Mouse (Mus musculus) heart, embryonic 14.5 days (tissue): Measurements from ENCODE around the gene Ino80b. TPM values are rescaled to one million over a fixed set of nuclear protein-coding genes. Genes with fewer than 3 reads are reported as not detected.

Source experiments
- ATAC-seq: fragments of 200-750 bp; cut with Nextera tagmentation; 2 replicates; pipeline ENCODE4 v1.8.0; 2017; ENCODE audit warnings: low read depth, moderate TSS enrichment; ENCODE audit not compliant: insufficient number of reproducible peaks, insufficient read depth, low FRiP score
- H3K27ac ChIP-seq, 2 experiments: fragments of 200-500 bp in 1 of 2; fragments of 300-500 bp in 1 of 2; sonication (generic) in 1 of 2; replicated peaks in 1 of 2; 2 replicates each; pipeline ENCODE4 v1.5.1; 2012 to 2014; ENCODE audit warnings: low read depth in 2 of 2, low read length in 2 of 2, control low read depth in 1 of 2, mild to moderate bottlenecking in 1 of 2, mixed read lengths in 1 of 2; ENCODE audit not compliant: control insufficient read depth in 1 of 2, insufficient read depth in 1 of 2
- H3K27me3 ChIP-seq: fragments of 300-500 bp; sonication (generic); 2 replicates; pipeline ENCODE4 v1.6.1; 2014; ENCODE audit warnings: mild to moderate bottlenecking, low read length, control low read depth; ENCODE audit not compliant: control insufficient read depth, insufficient read depth
- H3K36me3 ChIP-seq: fragments of 300-500 bp; sonication (generic); 2 replicates; pipeline ENCODE4 v1.6.1; 2014; ENCODE audit warnings: mild to moderate bottlenecking, control low read depth, low read length, mixed read lengths; ENCODE audit not compliant: control insufficient read depth, insufficient read depth
- H3K4me1 ChIP-seq, 2 experiments: fragments of 200-500 bp in 1 of 2; fragments of 300-500 bp in 1 of 2; sonication (generic) in 1 of 2; 2 replicates each; pipeline ENCODE4 v1.6.1; 2012 to 2014; ENCODE audit warnings: low read length in 2 of 2, control low read depth in 1 of 2, mixed read lengths in 1 of 2; ENCODE audit not compliant: control insufficient read depth in 2 of 2, insufficient read depth in 2 of 2
- H3K4me2 ChIP-seq: fragments of 300-500 bp; sonication (generic); 2 replicates; pipeline ENCODE4 v1.6.1; 2014; ENCODE audit warnings: mild to moderate bottlenecking, low read length
- H3K4me3 ChIP-seq, 2 experiments: fragments of 200-500 bp in 1 of 2; fragments of 300-500 bp in 1 of 2; sonication (generic) in 1 of 2; 2 replicates each; pipeline ENCODE4 v1.5.1; 2012 to 2014; ENCODE audit warnings: low read length in 2 of 2, mild to moderate bottlenecking in 2 of 2, control low read depth in 1 of 2, low read depth in 1 of 2, moderate library complexity in 1 of 2; ENCODE audit not compliant: control insufficient read depth in 1 of 2, insufficient read depth in 1 of 2
- H3K9ac ChIP-seq: fragments of 300-500 bp; sonication (generic); 2 replicates; pipeline ENCODE4 v1.6.1; 2014; ENCODE audit warnings: mild to moderate bottlenecking, low read length
- H3K9me3 ChIP-seq: fragments of 300-500 bp; sonication (generic); 2 replicates; pipeline ENCODE4 v1.6.1; 2016; ENCODE audit warnings: low read length, control low read depth; ENCODE audit not compliant: control insufficient read depth
- WGBS: fragments of 180-500 bp; shearing (Covaris S2); extraction: QIAGEN DNeasy Blood & Tissue Kit; methylation state at CpG from one replicate; pipeline ENCODE4 v1.1.7; 2014; 5-methylcytosine and 5-hydroxymethylcytosine counted together
- polyA plus RNA-seq: library from polyadenylated mRNA; unstranded; fragments of >200 nt; fragmentation: Nextera tagmentation; extraction: Ambion mirVana; gene quantifications from 2 replicates; pipeline ENCODE4 v1.2.1, GENCODE M21; 2014

Gene Ino80b
- polyA plus RNA-seq, 1 experiment from 2014 or later, result 11.3 TPM

DNA sequence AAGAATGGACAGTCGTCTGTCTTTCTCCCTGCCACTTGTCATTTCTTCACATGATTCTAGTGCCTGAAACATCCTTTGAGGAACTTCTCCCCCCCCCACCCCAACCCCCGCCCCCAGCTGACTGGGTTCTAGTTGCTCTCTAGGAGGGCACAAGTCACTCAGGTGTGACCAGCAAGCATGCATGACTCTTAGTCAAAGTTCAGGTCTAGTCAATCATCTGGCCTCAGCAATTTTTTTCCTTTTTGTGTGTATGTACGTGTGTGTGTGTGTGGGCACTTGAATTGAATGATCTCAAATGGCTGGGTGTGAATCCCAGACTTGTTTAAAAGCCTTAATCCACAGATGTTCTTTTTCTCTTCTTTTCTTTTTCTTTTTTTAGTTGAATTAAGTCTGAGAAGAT, 9.0 kb upstream of the Ino80b start:
- H3K4me2 ChIP-seq, result no peak overlapping the region
- ATAC-seq, result no peak
- H3K9ac ChIP-seq, result no peak overlapping the region
- H3K27me3 ChIP-seq, result no peaks in the 10 kb centered on the region
- H3K27ac ChIP-seq, result no peak overlapping the region
- 67% methylated on average over 3 of the region's 3 CpGs for WGBS
- no peaks in the 10 kb centered on the region for H3K36me3 ChIP-seq
- H3K4me1 ChIP-seq, result peaks cover 14 to 24% of the 10 kb centered on the region in 2 experiments
- no peak overlapping the region for H3K4me3 ChIP-seq
- no peaks in the 10 kb centered on the region for H3K9me3 ChIP-seq

DNA sequence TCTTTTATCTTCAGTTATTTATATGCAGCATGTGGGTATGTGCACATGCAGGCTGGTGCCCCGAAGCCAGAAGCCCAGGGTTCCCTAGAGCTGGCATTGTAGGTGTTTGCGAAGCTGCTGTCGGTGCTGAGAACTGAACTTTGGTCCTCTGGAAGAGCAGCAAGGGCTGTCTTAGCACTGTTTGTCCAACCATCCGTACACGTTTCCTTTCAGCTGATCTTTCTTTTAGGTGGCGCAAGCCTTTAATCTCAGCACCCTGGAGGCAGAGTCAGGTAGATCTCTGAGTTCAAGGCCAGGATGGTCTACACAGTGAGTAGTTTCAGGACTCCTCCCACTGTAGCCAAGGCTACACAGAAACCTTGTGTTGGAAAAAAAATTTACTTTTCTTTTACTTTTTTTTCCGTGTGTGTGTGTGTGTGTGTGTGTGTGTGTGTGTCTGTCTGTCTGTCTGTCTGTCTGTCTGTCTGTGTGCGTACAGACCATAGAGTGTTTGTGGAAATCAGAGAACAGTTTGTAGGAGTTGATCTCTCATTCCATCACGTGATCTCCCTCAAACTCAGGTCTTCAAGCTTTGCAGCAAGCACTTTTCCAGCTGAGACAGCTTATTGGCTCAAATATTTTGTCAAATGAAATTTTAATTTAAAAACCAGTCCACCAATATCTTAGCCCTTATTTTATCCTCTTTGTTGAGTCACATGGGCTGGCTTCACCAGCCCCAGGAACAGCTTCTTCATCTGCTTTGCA, 7.1 kb upstream of the Ino80b start:
- 77% methylated on average over 9 of the region's 9 CpGs for WGBS
- no peak for ATAC-seq

DNA sequence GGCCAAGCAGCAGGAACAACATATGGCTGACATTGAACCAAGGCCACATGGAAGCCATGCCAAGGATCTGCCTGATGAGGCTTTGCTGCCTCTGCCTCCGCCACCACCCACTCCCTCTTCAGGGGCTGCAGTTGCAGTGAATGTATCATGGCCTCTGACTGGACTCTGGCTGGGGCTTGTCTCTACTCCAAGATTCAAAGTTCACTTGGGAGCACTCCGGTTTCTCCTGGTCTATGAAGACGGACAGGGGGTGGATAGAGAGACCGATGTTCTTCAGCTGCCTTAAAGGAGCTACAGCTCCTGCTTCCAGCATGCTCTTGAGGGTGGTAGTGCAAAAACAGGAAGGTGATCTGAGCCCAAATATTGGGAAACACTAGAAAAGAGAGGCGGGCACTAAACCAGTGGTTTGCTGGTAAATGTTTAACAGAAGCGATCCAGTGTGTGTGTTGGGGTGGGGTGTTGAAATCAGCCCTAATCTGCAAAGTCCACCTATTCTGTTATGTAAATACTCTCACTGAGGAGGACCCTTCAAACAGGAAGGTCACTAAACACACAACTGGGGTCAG, 6.3 kb upstream of the Ino80b start:
- H3K36me3 ChIP-seq, result no peaks in the 10 kb centered on the region
- no peaks in the 10 kb centered on the region for H3K9me3 ChIP-seq
- no peak overlapping the region for H3K4me3 ChIP-seq
- WGBS, result 72% methylated on average over 6 of the region's 6 CpGs
- H3K4me2 ChIP-seq, result no peak overlapping the region
- ATAC-seq, result no peak
- peaks cover 10% of the 10 kb centered on the region in 2 experiments; a peak in 3 of 4 replicates for H3K4me1 ChIP-seq
- H3K27me3 ChIP-seq, result no peaks in the 10 kb centered on the region
- H3K27ac ChIP-seq, result no peak overlapping the region
- H3K9ac ChIP-seq, result no peak overlapping the region

More for the DNA sequence above, 7.1 kb upstream of the Ino80b start:
- no peak overlapping the region for H3K9ac ChIP-seq
- no peak overlapping the region for H3K4me3 ChIP-seq
- H3K27ac ChIP-seq, result no peak overlapping the region
- H3K9me3 ChIP-seq, result no peaks in the 10 kb centered on the region
- peaks cover 10 to 12% of the 10 kb centered on the region in 2 experiments; a peak in 3 of 4 replicates for H3K4me1 ChIP-seq
- H3K4me2 ChIP-seq, result no peak overlapping the region
- no peaks in the 10 kb centered on the region for H3K27me3 ChIP-seq
- no peaks in the 10 kb centered on the region for H3K36me3 ChIP-seq

DNA sequence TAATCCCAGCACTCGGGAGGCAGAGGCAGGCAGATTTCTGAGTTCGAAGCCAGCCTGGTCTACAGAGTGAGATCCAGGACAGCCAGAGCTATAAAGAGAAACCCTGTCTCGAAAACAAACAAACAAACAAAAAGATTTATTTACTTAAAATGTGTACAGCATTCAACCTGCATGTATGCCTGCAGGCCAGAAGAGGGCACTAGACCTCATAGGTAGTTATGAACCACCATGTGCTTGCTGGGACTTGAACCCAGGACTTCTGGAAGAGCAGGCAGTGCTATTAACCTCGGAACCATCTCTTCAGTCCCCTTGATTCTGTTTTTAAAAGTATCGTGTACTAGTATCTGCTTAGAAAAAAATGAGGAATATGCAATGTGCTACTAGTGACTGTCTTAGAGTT, 2.2 kb upstream of the Ino80b start:
- Histone ChIP-seq H3K4me1 (peaks cover 9 to 16% of the 10 kb centered on the region in 2 experiments), H3K9ac (no peak overlapping the region), H3K27me3 (no peaks in the 10 kb centered on the region), H3K36me3 (0 out of 2 replicates have a peak, but pooled peaks cover 6% of the 10 kb centered on the region), H3K4me2 (no peak overlapping the region), H3K4me3 (no peak overlapping the region), H3K9me3 (no peaks in the 10 kb centered on the region), H3K27ac (no peak overlapping the region)
- 93% methylated on average over 5 of the region's 5 CpGs for WGBS
- no peak for ATAC-seq

DNA sequence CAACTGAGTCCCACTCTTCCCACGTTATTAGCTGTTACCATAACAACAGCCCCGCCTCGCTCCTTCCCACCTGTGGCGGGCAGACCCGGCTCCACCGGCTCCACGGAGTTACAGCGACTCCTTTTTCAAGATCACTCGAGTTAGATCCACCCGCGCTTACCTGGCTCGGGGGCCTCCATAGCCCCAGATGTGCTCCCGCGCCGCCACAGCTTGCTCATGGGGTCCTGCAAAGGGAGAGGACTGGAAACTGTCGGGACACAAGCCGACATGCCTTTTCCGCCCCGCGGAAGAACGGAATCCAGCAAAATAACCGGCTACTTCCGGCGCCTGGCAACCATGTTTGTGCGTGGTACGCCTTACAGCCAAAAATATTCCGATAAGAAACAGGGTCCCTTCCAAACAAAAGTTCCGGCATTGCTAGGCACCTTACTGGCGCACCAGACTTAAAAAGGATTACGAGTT, 349 bp downstream of the Ino80b start:
- Histone ChIP-seq H3K36me3 (0 out of 2 replicates have a peak, but pooled peaks cover 6% of the 10 kb centered on the region), H3K4me2 (peak overlapping the region; percentile 88), H3K27me3 (no peaks in the 10 kb centered on the region), H3K9ac (peak overlapping the region; percentile 81), H3K9me3 (no peaks in the 10 kb centered on the region), H3K4me3 (peak overlapping the region; percentile 69 to 80), H3K4me1 (peaks cover 20 to 30% of the 10 kb centered on the region in 2 experiments), H3K27ac (0 out of 4 replicates have a peak overlapping the region, but pooled peaks of 1 of the 2 experiments have one; percentile 46)
- ATAC-seq, result no peak
- under 1% methylated on average over 30 of the region's 30 CpGs for WGBS

DNA sequence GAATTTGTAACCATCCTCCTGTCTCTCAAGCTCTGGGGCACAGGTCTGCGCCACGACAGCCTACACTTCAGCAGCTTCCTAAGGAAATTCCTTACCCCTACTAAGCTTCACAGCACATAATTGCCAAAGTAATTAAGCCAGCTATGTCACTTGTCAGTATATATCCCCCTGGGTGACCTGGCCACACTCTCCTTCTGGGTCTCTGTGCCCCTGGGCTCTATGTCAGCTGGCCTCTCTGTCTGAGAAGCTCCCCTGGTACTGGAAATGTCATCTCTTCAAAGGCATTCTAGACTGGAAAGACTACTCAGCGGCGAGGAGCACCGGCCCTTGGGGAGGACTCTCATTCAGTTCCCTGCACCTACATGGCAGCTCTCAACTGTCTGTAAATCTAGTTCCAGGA, 2.3 kb downstream of the Ino80b start:
- no peak for ATAC-seq
- 83% methylated on average over 5 of the region's 5 CpGs for WGBS
- Histone ChIP-seq H3K9ac (no peak overlapping the region), H3K4me1 (peaks cover 24 to 33% of the 10 kb centered on the region in 2 experiments), H3K4me3 (no peak overlapping the region), H3K27ac (no peak overlapping the region), H3K36me3 (peaks cover 23% of the 10 kb centered on the region), H3K9me3 (no peaks in the 10 kb centered on the region), H3K27me3 (no peaks in the 10 kb centered on the region), H3K4me2 (no peak overlapping the region)

DNA sequence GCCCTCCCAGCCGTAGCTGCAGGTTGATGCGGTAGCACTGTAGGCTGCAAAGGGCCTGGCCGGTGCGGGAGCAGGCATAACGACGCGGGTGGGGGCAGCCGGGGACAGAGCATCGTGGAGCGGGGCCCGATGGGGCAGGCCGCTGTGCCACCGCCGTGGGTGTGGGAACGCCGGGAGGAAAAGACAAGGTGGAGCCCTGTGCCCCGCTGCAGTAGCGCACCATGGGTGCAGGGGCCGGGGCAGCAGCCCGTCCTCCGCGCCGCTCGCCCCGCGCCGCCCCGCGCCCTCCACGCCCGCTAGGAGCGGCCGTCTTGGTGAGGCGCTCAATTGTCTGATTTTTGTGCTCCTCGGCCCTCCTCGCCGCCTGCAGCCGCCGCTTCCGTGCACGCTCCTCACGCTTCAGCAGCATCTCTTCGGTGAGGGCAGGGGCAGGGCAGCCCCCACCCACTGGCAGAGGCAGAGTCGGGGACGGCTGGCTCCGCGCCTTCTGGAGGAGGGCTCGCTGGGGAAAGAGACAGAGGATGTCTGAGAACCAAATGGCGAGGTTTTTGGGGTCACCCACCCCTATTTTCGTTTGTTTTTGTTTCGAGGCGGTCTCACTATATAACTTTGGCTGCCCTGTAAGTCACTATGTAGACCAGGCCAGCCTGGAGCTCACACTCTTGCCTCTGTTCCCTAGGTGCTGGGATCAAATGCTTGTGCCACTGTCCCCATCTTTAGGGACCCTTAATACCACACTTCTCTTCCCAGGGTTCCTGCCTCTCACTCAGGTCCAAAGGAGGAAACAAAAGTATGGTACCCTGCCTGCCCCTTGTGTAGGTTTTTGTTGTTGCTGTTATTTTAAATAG, 3.1 kb downstream of the Ino80b start:
- H3K9me3 ChIP-seq, result no peaks in the 10 kb centered on the region
- H3K27ac ChIP-seq, result peak overlapping the region; percentile 88 to 89
- H3K27me3 ChIP-seq, result no peaks in the 10 kb centered on the region
- peak overlapping the region; percentile 99 for H3K4me2 ChIP-seq
- peaks cover 32% of the 10 kb centered on the region for H3K36me3 ChIP-seq
- H3K9ac ChIP-seq, result peak overlapping the region; percentile 90
- WGBS, result 2% methylated on average over 49 of the region's 52 CpGs
- peak; percentile 6; the same call in 1 of the 2 replicates for ATAC-seq
- peaks cover 24 to 33% of the 10 kb centered on the region in 2 experiments for H3K4me1 ChIP-seq
- peak overlapping the region; percentile 74 to 79 for H3K4me3 ChIP-seq
